Mouse (Mus musculus): Measurements from ENCODE around the gene Sh3bp5. TPM values are rescaled to one million over a fixed set of nuclear protein-coding genes. Genes with fewer than 3 reads are reported as not detected.

Sh3bp5 gene
- polyA plus RNA-seq, 1 experiment = 43.4 TPM

- 57% methylated on average over 11 of the region's 11 CpGs for WGBS
- DNase-seq = no peak
- Histone ChIP-seq H3K36me3 (ENCODE audit: control insufficient read depth, insufficient read depth, low read length) (no peaks in the 10 kb centered on the region), H3K4me1 (ENCODE audit: control insufficient read depth, insufficient read depth, low read length) (peaks cover 20% of the 10 kb centered on the region; the same call in 1 of the 2 replicates), H3K27me3 (replicated peaks; ENCODE audit: control insufficient read depth, insufficient read depth, low read length) (no peaks in the 10 kb centered on the region), H3K4me3 (ENCODE audit: insufficient read depth, low read depth, low read length) (no peak overlapping the region), H3K27ac (ENCODE audit: insufficient read depth, low read depth, low read length) (peak overlapping the region; percentile 26)
- TF ChIP-seq POLR2A (IDR thresholded peaks at IDR 0.05; ENCODE audit: low read depth, low read length) (no peak), CTCF (conservative IDR thresholded peaks at IDR 0.05; ENCODE audit: insufficient read depth, insufficient read length, low read depth, low read length) (no peak)
These were observed 48.4 kb downstream of the Sh3bp5 start for GRCm38 (mm10) chr14:31387301-31387981.

GRCm38 (mm10) chr14:31385977-31386697 lies 49.7 kb downstream of the Sh3bp5 start:
- WGBS = 25% methylated on average over 13 of the region's 13 CpGs
- Histone ChIP-seq H3K27me3 (replicated peaks; ENCODE audit: control insufficient read depth, insufficient read depth, low read length) (no peaks in the 10 kb centered on the region), H3K4me1 (ENCODE audit: control insufficient read depth, insufficient read depth, low read length) (peaks cover 20% of the 10 kb centered on the region; the same call in 1 of the 2 replicates), H3K4me3 (ENCODE audit: insufficient read depth, low read depth, low read length) (no peak overlapping the region), H3K27ac (ENCODE audit: insufficient read depth, low read depth, low read length) (peak overlapping the region; percentile 57), H3K36me3 (ENCODE audit: control insufficient read depth, insufficient read depth, low read length) (no peaks in the 10 kb centered on the region)
- TF ChIP-seq POLR2A (IDR thresholded peaks at IDR 0.05; ENCODE audit: low read depth, low read length) (no peak), CTCF (conservative IDR thresholded peaks at IDR 0.05; ENCODE audit: insufficient read depth, insufficient read length, low read depth, low read length) (peak; percentile 95)
- DNase-seq = peak; percentile 94

- H3K4me3 ChIP-seq (ENCODE audit: insufficient read depth, low read depth, low read length) = no peak overlapping the region
- no peak for DNase-seq
- WGBS = 80% methylated on average over 5 of the region's 5 CpGs
- H3K27ac ChIP-seq (ENCODE audit: insufficient read depth, low read depth, low read length) = no peak overlapping the region
- no peaks in the 10 kb centered on the region for H3K36me3 ChIP-seq (ENCODE audit: control insufficient read depth, insufficient read depth, low read length)
- peaks cover 20% of the 10 kb centered on the region; the same call in 1 of the 2 replicates for H3K4me1 ChIP-seq (ENCODE audit: control insufficient read depth, insufficient read depth, low read length)
- H3K27me3 ChIP-seq (replicated peaks; ENCODE audit: control insufficient read depth, insufficient read depth, low read length) = no peaks in the 10 kb centered on the region
- TF ChIP-seq POLR2A (IDR thresholded peaks at IDR 0.05; ENCODE audit: low read depth, low read length) = no peak
- no peak for TF ChIP-seq CTCF (conservative IDR thresholded peaks at IDR 0.05; ENCODE audit: insufficient read depth, insufficient read length, low read depth, low read length)
These were observed 50.5 kb downstream of the Sh3bp5 start for GRCm38 (mm10) chr14:31385406-31385805.

- Histone ChIP-seq H3K36me3 (ENCODE audit: control insufficient read depth, insufficient read depth, low read length) (no peaks in the 10 kb centered on the region), H3K27me3 (replicated peaks; ENCODE audit: control insufficient read depth, insufficient read depth, low read length) (no peaks in the 10 kb centered on the region), H3K4me1 (ENCODE audit: control insufficient read depth, insufficient read depth, low read length) (peaks cover 20% of the 10 kb centered on the region; the same call in 1 of the 2 replicates), H3K4me3 (ENCODE audit: insufficient read depth, low read depth, low read length) (no peak overlapping the region), H3K27ac (ENCODE audit: insufficient read depth, low read depth, low read length) (peak overlapping the region; percentile 3)
- TF ChIP-seq CTCF (conservative IDR thresholded peaks at IDR 0.05; ENCODE audit: insufficient read depth, insufficient read length, low read depth, low read length) = no peak
- TF ChIP-seq POLR2A (IDR thresholded peaks at IDR 0.05; ENCODE audit: low read depth, low read length) = no peak
- peak; percentile 83 for DNase-seq
- WGBS = 42% methylated on average over 13 of the region's 13 CpGs
These were observed 51.2 kb downstream of the Sh3bp5 start for GRCm38 (mm10) chr14:31384366-31385323.

- no peak for DNase-seq
- TF ChIP-seq CTCF (conservative IDR thresholded peaks at IDR 0.05; ENCODE audit: insufficient read depth, insufficient read length, low read depth, low read length) (no peak), POLR2A (IDR thresholded peaks at IDR 0.05; ENCODE audit: low read depth, low read length) (no peak)
- Histone ChIP-seq H3K27ac (ENCODE audit: insufficient read depth, low read depth, low read length) (no peak overlapping the region), H3K27me3 (replicated peaks; ENCODE audit: control insufficient read depth, insufficient read depth, low read length) (no peaks in the 10 kb centered on the region), H3K4me1 (ENCODE audit: control insufficient read depth, insufficient read depth, low read length) (peaks cover 20% of the 10 kb centered on the region; the same call in 1 of the 2 replicates), H3K36me3 (ENCODE audit: control insufficient read depth, insufficient read depth, low read length) (no peaks in the 10 kb centered on the region), H3K4me3 (ENCODE audit: insufficient read depth, low read depth, low read length) (no peak overlapping the region)
- 82% methylated on average over 11 of the region's 11 CpGs for WGBS
These were observed 52.3 kb downstream of the Sh3bp5 start for GRCm38 (mm10) chr14:31383470-31384050.

GRCm38 (mm10) chr14:31382276-31382675 lies 53.6 kb downstream of the Sh3bp5 start:
- no peak overlapping the region for H3K27ac ChIP-seq (ENCODE audit: insufficient read depth, low read depth, low read length)
- WGBS = 83% methylated on average over 8 of the region's 8 CpGs
- no peak for DNase-seq
- H3K4me1 ChIP-seq (ENCODE audit: control insufficient read depth, insufficient read depth, low read length) = peaks cover 15% of the 10 kb centered on the region; the same call in 1 of the 2 replicates
- no peaks in the 10 kb centered on the region for H3K27me3 ChIP-seq (replicated peaks; ENCODE audit: control insufficient read depth, insufficient read depth, low read length)
- no peak overlapping the region for H3K4me3 ChIP-seq (ENCODE audit: insufficient read depth, low read depth, low read length)
- TF ChIP-seq CTCF (conservative IDR thresholded peaks at IDR 0.05; ENCODE audit: insufficient read depth, insufficient read length, low read depth, low read length) (no peak), POLR2A (IDR thresholded peaks at IDR 0.05; ENCODE audit: low read depth, low read length) (no peak)
- no peaks in the 10 kb centered on the region for H3K36me3 ChIP-seq (ENCODE audit: control insufficient read depth, insufficient read depth, low read length)

Data from kidney, adult 2 months (tissue).